Mouse (Mus musculus): ENCODE measurements around the gene Nphs2. TPM values are rescaled to one million over a fixed set of nuclear protein-coding genes. Genes with fewer than 3 reads are reported as not detected.

Nphs2 gene
- polyA plus RNA-seq, 1 experiment from 2014 or later: not detected

Other genes with a start within 250 kb of the Nphs2 start
- 5.7 and 6.3 TPM in 2 replicates for gene Fam163a, start 105.7 kb upstream of the Nphs2 start, polyA plus RNA-seq (2015; fragmentation: Nextera tagmentation; extraction: Ambion mirVana)
- gene Tdrd5, start 7.1 kb upstream of the Nphs2 start, polyA plus RNA-seq (2015; fragmentation: Nextera tagmentation; extraction: Ambion mirVana): 0.70 and 0.74 TPM in 2 replicates
- 833 and 863 TPM in 2 replicates for gene Gm2000, start 55.3 kb downstream of the Nphs2 start, polyA plus RNA-seq (2015; fragmentation: Nextera tagmentation; extraction: Ambion mirVana)
- gene Axdnd1, start 110.4 kb downstream of the Nphs2 start, polyA plus RNA-seq (2015; fragmentation: Nextera tagmentation; extraction: Ambion mirVana): 0.28 and 0.76 TPM in 2 replicates
- 78.4 and 88.6 TPM in 2 replicates for gene Soat1, start 163.6 kb downstream of the Nphs2 start, polyA plus RNA-seq (2015; fragmentation: Nextera tagmentation; extraction: Ambion mirVana)
- gene Gm10031, start 213.3 kb downstream of the Nphs2 start, polyA plus RNA-seq (2015; fragmentation: Nextera tagmentation; extraction: Ambion mirVana): 0.37 and 0.62 TPM in 2 replicates
- 2.6 and 3.2 TPM in 2 replicates for gene Abl2, start 248.1 kb downstream of the Nphs2 start, polyA plus RNA-seq (2015; fragmentation: Nextera tagmentation; extraction: Ambion mirVana)

Data from intestine, embryonic 15.5 days (tissue).